Mouse (Mus musculus): ENCODE measurements around the gene Tnc. TPM values are rescaled to one million over a fixed set of nuclear protein-coding genes. Genes with fewer than 3 reads are reported as not detected.

The Tnc gene
- polyA plus RNA-seq, 1 experiment from 2014 or later = 73.3 TPM

DNA sequence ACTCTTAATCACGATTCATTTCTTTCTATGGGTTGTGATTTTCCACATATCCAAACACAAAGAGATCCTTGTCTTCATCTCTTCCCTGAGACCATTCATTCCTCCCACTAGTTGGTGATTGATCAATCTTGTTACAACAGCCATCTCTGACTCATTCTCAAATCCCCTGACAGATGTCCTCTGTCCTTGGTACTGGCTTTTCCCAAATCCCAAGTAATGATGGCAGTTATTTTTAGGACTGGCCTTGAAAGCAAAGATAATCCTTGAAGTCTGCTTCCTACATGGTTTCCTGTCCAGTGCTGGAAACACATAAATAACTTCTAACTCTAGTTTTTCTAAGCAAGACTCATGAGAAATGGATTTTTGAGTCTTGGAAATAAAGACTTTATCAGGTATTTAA is 12.1 kb downstream of the Tnc start:
- no peak overlapping the region for H3K4me3 ChIP-seq (replicated peaks; ENCODE audit: low read length)
- H3K4me2 ChIP-seq (replicated peaks) = no peak overlapping the region
- H3K36me3 ChIP-seq (replicated peaks; ENCODE audit: control insufficient read depth, insufficient read depth) = no peaks in the 10 kb centered on the region
- ATAC-seq (ENCODE audit: low FRiP score) = no peak
- H3K9me3 ChIP-seq (ENCODE audit: control insufficient read depth, low read length) = no peaks in the 10 kb centered on the region
- H3K27ac ChIP-seq = no peak overlapping the region
- no peak for DNase-seq (ENCODE audit: low spot score)
- no peak overlapping the region for H3K9ac ChIP-seq
- no peaks in the 10 kb centered on the region for H3K27me3 ChIP-seq (ENCODE audit: control insufficient read depth, insufficient read depth, low read length)
- 85% methylated on average over 1 of the region's 1 CpGs for WGBS
- H3K4me1 ChIP-seq (replicated peaks; ENCODE audit: control insufficient read depth, insufficient read depth, low read length) = no peaks in the 10 kb centered on the region

DNA sequence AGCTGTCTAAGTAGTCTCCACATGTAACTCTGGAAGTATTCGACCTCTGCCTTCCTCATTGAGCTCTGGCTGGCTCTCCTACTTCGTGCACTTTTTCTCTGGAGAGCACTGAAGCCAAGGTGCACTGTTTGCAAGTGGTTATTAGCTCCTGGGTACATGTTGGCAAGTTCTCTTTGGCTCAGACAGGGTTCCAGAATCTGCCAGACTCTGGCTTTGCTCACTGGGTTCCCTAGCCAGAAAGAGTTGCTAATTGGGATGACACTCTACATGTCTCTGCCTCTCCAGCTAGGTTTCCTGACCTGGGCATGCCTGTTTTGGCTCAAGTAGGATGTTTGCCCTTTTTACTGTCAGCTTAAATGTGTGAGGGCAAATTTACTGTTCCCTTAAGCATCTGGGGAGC is 13.6 kb downstream of the Tnc start:
- H3K9me3 ChIP-seq (ENCODE audit: control insufficient read depth, low read length) = no peaks in the 10 kb centered on the region
- H3K27me3 ChIP-seq (ENCODE audit: control insufficient read depth, insufficient read depth, low read length) = no peaks in the 10 kb centered on the region
- WGBS = 66% methylated on average over 2 of the region's 2 CpGs
- H3K4me3 ChIP-seq (replicated peaks; ENCODE audit: low read length) = no peak overlapping the region
- no peak overlapping the region for H3K27ac ChIP-seq
- no peak for DNase-seq (ENCODE audit: low spot score)
- no peak overlapping the region for H3K4me2 ChIP-seq (replicated peaks)
- ATAC-seq (ENCODE audit: low FRiP score) = no peak
- H3K4me1 ChIP-seq (replicated peaks; ENCODE audit: control insufficient read depth, insufficient read depth, low read length) = no peaks in the 10 kb centered on the region
- no peaks in the 10 kb centered on the region for H3K36me3 ChIP-seq (replicated peaks; ENCODE audit: control insufficient read depth, insufficient read depth)
- H3K9ac ChIP-seq = no peak overlapping the region

DNA sequence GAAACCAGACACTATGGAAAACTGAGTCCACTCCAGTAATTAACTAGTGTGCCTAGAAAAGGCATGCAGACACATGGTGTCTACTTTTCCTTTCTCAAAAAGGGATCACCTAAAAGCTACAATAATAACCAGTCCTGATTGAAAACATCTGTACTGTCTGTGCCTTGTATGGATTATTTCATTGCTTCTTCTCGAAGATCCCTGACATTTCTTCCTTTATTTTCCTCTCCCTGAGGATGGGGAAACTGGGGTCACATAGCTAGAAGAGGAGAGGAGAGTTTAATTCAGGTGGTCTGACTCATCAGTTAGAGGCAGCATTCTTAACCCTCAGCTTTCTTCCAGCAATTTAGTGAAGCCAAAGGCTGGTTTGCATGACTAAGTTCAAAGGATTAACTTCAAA is 17.3 kb downstream of the Tnc start:
- DNase-seq (ENCODE audit: low spot score) (no peak), ATAC-seq (ENCODE audit: low FRiP score) (no peak)
- 69% methylated on average over 1 of the region's 1 CpGs for WGBS
- H3K27me3 ChIP-seq (ENCODE audit: control insufficient read depth, insufficient read depth, low read length) = no peaks in the 10 kb centered on the region
- no peaks in the 10 kb centered on the region for H3K9me3 ChIP-seq (ENCODE audit: control insufficient read depth, low read length)
- H3K4me3 ChIP-seq (replicated peaks; ENCODE audit: low read length) = no peak overlapping the region
- H3K27ac ChIP-seq = no peak overlapping the region
- no peaks in the 10 kb centered on the region for H3K36me3 ChIP-seq (replicated peaks; ENCODE audit: control insufficient read depth, insufficient read depth)
- H3K4me1 ChIP-seq (replicated peaks; ENCODE audit: control insufficient read depth, insufficient read depth, low read length) = no peaks in the 10 kb centered on the region
- H3K4me2 ChIP-seq (replicated peaks) = no peak overlapping the region
- H3K9ac ChIP-seq = no peak overlapping the region

DNA sequence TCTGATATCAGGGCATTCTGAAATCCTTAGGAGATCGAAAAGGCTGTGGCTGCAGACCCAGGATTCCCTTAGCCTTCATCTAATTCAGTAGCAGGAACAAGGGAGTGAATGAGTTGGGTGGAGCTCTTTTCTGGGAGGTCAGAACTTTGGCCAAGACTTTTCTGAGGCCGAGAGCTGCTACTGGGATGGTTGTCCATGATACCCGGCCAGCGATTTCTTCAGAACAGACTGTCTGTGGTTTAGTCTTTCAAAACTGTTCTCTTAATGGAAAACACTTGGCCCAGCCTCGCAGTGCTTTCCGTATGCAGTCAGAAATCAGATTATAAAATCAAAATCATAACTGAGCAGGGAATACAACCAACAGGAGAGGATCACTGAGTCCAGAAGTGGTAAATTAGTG is 21.2 kb downstream of the Tnc start:
- ATAC-seq (ENCODE audit: low FRiP score) (no peak), DNase-seq (ENCODE audit: low spot score) (no peak)
- 94% methylated on average over 6 of the region's 6 CpGs for WGBS
- Histone ChIP-seq H3K27me3 (ENCODE audit: control insufficient read depth, insufficient read depth, low read length) (no peaks in the 10 kb centered on the region), H3K4me2 (replicated peaks) (no peak overlapping the region), H3K4me1 (replicated peaks; ENCODE audit: control insufficient read depth, insufficient read depth, low read length) (no peaks in the 10 kb centered on the region), H3K4me3 (replicated peaks; ENCODE audit: low read length) (no peak overlapping the region), H3K27ac (no peak overlapping the region), H3K9me3 (ENCODE audit: control insufficient read depth, low read length) (no peaks in the 10 kb centered on the region), H3K36me3 (replicated peaks; ENCODE audit: control insufficient read depth, insufficient read depth) (no peaks in the 10 kb centered on the region), H3K9ac (no peak overlapping the region)

DNA sequence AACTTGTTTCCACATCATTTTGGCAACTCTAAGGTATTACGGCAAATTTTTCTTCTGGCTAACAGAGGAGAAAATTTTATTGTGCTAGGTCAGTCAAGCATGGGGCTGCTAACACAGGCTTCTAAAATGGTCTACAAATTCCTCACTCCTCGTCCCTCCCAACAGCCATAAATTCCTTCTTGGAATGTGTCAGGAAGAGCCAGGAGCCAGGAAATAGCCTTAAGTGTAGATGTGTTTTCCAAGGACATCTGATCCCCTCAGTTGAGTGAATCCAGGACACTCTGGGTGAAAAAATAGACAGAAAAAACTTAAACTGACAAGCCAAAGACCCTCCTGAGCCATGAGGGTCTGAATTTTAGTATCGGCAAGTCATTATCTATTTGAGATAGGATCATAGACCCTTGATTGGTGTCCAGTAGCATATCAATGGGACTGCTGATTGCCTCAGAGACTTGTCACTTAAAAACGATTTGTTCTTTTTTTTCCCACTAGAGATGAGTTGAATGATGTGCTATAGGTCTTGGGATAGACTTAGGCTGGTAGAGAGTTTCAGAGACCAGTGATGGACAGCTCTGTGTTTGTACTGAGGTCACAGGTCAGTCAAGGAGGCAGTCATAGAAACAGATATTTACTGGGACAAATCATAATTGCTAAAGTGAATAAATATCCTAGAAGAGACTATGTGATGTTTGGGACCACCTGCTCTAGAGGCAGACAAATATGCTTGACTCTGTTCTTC is 22.6 kb downstream of the Tnc start:
- H3K4me1 ChIP-seq (replicated peaks; ENCODE audit: control insufficient read depth, insufficient read depth, low read length) = no peaks in the 10 kb centered on the region
- no peak for ATAC-seq (ENCODE audit: low FRiP score)
- no peaks in the 10 kb centered on the region for H3K27me3 ChIP-seq (ENCODE audit: control insufficient read depth, insufficient read depth, low read length)
- H3K27ac ChIP-seq = no peak overlapping the region
- H3K9ac ChIP-seq = no peak overlapping the region
- 55% methylated on average over 4 of the region's 4 CpGs for WGBS
- no peak for DNase-seq (ENCODE audit: low spot score)
- no peaks in the 10 kb centered on the region for H3K9me3 ChIP-seq (ENCODE audit: control insufficient read depth, low read length)
- no peak overlapping the region for H3K4me3 ChIP-seq (replicated peaks; ENCODE audit: low read length)
- no peaks in the 10 kb centered on the region for H3K36me3 ChIP-seq (replicated peaks; ENCODE audit: control insufficient read depth, insufficient read depth)
- no peak overlapping the region for H3K4me2 ChIP-seq (replicated peaks)

DNA sequence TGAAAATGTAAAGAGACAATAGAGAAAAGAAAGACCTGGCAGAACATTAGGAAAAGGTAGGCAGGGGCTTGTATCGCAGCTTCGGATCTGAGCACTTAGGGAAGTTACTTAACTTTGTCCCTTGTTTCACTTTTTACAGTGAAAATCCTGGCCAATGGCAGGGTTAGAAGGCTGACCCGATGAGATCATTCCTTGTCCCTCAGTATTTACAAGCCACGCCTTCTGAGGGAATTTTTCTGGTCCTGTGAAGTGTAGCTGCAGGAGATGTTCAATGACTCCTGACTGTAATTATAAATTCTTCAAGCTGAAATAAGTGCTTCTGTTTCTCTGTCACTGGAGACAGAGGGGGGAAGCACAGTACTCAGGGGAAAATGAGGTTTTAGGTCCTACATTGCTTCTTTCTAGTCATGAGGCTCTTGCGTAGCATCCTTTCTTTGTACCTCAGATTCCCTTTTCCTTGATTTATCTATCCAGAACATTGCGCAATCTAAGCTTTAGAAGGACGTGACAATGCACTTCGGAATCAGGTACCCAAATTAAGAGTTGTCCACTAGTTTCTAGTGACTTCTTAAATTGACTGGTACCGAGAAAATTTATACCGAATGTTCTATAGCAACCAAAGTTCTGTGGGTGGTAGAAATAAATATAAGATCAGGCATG is 25.8 kb downstream of the Tnc start:
- H3K9ac ChIP-seq = no peak overlapping the region
- H3K9me3 ChIP-seq (ENCODE audit: control insufficient read depth, low read length) = no peaks in the 10 kb centered on the region
- no peak overlapping the region for H3K4me2 ChIP-seq (replicated peaks)
- ATAC-seq (ENCODE audit: low FRiP score) = no peak
- no peak overlapping the region for H3K4me3 ChIP-seq (replicated peaks; ENCODE audit: low read length)
- H3K36me3 ChIP-seq (replicated peaks; ENCODE audit: control insufficient read depth, insufficient read depth) = no peaks in the 10 kb centered on the region
- no peaks in the 10 kb centered on the region for H3K27me3 ChIP-seq (ENCODE audit: control insufficient read depth, insufficient read depth, low read length)
- 91% methylated on average over 10 of the region's 10 CpGs for WGBS
- DNase-seq (ENCODE audit: low spot score) = no peak
- no peak overlapping the region for H3K27ac ChIP-seq
- H3K4me1 ChIP-seq (replicated peaks; ENCODE audit: control insufficient read depth, insufficient read depth, low read length) = no peaks in the 10 kb centered on the region

DNA sequence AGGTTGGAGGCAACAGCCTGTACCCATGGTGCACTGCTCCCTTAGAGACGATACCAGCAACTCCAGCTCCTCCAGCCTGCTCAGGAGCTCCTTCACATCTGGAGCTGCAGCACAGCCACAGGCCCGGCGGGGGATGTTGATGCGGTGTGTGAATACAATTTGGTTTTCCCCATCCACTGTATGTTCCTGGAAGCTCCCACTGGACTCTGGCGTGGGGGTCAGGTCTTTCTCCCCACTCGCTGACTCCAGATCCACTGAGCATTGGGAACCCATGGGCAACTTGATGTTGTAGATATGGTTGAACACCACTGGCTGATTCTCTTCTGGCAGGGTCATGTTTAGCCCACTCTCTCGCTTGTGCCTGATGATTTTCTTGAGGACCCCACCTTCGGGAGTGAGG is 26.7 kb downstream of the Tnc start:
- Histone ChIP-seq H3K9ac (no peak overlapping the region), H3K4me1 (replicated peaks; ENCODE audit: control insufficient read depth, insufficient read depth, low read length) (no peaks in the 10 kb centered on the region), H3K9me3 (ENCODE audit: control insufficient read depth, low read length) (no peaks in the 10 kb centered on the region), H3K36me3 (replicated peaks; ENCODE audit: control insufficient read depth, insufficient read depth) (no peaks in the 10 kb centered on the region), H3K27ac (no peak overlapping the region), H3K4me2 (replicated peaks) (no peak overlapping the region), H3K27me3 (ENCODE audit: control insufficient read depth, insufficient read depth, low read length) (no peaks in the 10 kb centered on the region), H3K4me3 (replicated peaks; ENCODE audit: low read length) (no peak overlapping the region)
- no peak for ATAC-seq (ENCODE audit: low FRiP score)
- 88% methylated on average over 8 of the region's 8 CpGs for WGBS
- no peak for DNase-seq (ENCODE audit: low spot score)

DNA sequence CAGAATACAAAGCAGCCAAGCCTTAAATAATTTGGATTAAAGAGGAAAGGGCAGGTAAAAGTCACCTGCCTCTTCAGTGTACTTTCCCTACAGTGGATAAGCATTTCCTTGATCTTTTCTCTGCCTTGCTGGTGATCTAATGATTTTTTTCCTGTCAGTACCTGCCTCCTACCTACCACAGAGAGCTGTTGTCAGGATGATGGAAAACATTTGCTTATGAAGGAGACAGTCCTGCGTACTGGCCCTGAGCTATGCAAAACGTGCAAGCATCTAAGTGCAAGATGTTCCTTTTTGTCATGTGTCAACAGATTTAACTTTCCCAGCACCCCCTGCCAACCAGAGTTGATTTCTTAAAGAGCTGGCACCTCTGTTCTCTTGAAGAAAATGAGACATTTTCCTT is 35.5 kb downstream of the Tnc start:
- H3K36me3 ChIP-seq (replicated peaks; ENCODE audit: control insufficient read depth, insufficient read depth) = no peaks in the 10 kb centered on the region
- WGBS = 36% methylated on average over 2 of the region's 2 CpGs
- H3K4me3 ChIP-seq (replicated peaks; ENCODE audit: low read length) = no peak overlapping the region
- no peaks in the 10 kb centered on the region for H3K9me3 ChIP-seq (ENCODE audit: control insufficient read depth, low read length)
- DNase-seq (ENCODE audit: low spot score) (no peak), ATAC-seq (ENCODE audit: low FRiP score) (no peak)
- H3K4me1 ChIP-seq (replicated peaks; ENCODE audit: control insufficient read depth, insufficient read depth, low read length) = no peaks in the 10 kb centered on the region
- no peak overlapping the region for H3K27ac ChIP-seq
- no peak overlapping the region for H3K4me2 ChIP-seq (replicated peaks)
- no peak overlapping the region for H3K9ac ChIP-seq
- no peaks in the 10 kb centered on the region for H3K27me3 ChIP-seq (ENCODE audit: control insufficient read depth, insufficient read depth, low read length)

DNA sequence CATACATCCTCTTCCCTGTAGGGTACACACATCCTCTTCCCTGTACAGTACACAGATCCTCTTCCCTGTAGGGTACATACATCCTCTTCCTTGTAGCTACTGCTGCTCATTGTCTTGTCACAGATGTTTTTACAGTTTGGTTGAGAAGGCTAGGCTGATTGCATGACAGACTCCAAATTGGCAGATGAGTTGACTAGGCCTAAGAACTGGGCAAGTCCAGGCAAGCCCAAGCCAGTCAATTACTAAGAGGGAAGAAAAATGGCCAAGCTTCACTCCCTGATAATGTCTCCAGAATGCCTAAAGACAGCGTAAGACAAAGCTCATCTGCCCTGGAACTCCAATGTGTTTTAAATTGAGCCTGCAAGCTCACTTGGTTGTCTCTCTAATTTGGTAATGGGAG is 36.9 kb downstream of the Tnc start:
- Histone ChIP-seq H3K9ac (no peak overlapping the region), H3K9me3 (ENCODE audit: control insufficient read depth, low read length) (no peaks in the 10 kb centered on the region), H3K27me3 (ENCODE audit: control insufficient read depth, insufficient read depth, low read length) (no peaks in the 10 kb centered on the region), H3K4me1 (replicated peaks; ENCODE audit: control insufficient read depth, insufficient read depth, low read length) (no peaks in the 10 kb centered on the region), H3K36me3 (replicated peaks; ENCODE audit: control insufficient read depth, insufficient read depth) (no peaks in the 10 kb centered on the region), H3K27ac (no peak overlapping the region), H3K4me2 (replicated peaks) (no peak overlapping the region), H3K4me3 (replicated peaks; ENCODE audit: low read length) (no peak overlapping the region)
- DNase-seq (ENCODE audit: low spot score) (no peak), ATAC-seq (ENCODE audit: low FRiP score) (no peak)
- 80% methylated on average over 1 of the region's 1 CpGs for whole genome bisulfite sequencing
